Mouse (Mus musculus) E14TG2a.4 (cell line): ENCODE measurements at regions not wholly inside any gene's neighbourhood (a gene's known extent, or its start where the extent isn't known, plus 50 kb on each side); places are given as distances from the start of the nearest gene placed in this dataset.

ENCODE experiments used
- CTCF ChIP-seq: conservative IDR thresholded peaks from 2 replicates; pipeline ENCODE4 v1.5.1; 2014; ENCODE audit warnings: low read length
- NANOG ChIP-seq: IDR thresholded peaks from 2 replicates; pipeline ENCODE4 v1.6.1; 2014; ENCODE audit warnings: borderline replicate concordance, low read length, mixed read lengths

DNA sequence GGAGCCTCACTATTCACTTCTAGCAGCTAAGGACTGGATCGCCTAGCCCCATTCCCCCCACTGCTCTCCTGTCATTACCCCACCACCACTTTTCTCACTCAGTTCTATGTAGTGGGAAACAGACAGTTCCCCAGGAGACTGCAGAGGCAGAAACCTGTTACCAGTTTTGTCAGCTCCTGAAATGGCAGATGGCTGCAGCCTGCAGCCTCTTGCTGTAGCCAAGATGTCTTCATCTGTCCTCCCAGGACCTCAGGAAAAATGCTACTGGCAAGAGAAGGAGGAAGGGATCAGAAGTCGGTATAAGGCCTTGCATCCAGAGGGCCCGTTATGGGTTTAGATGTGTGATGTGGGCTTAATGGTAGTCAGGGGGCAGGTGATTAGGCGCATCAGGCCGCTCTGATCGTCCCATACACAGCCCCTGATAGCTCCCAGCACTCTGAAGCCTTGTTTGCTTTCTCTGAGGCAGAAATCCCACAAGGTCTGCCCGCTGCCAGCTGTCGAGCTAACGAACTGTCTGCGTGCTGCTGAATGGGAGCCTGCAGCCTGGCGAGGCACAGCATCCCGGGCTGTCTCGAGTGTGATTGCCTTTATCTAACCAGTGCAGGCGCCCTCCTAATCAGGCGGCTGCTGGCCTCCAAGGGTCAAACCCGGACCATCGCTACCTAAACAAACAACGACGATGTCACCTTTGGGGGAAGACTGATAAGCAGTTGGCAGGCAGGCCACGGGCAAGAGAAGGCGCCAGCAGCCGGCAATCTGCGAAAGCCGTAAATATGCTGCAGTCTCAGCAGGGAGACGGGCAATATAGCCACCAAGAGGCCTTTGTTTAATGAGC lies 236.3 kb upstream of the Npvf start:
- TF ChIP-seq CTCF (no peak), NANOG (no peak)
